Mouse (Mus musculus): Measurements from ENCODE around the gene Camk2n1.

GRCm38 (mm10) chr4:138415991-138416390, 38.1 kb upstream of the Camk2n1 start:
- TF ChIP-seq CTCF (IDR thresholded peaks at IDR 0.05; ENCODE audit: low read depth, low read length) (no peak), POLR2A (IDR thresholded peaks at IDR 0.05; ENCODE audit: insufficient read depth, low read length) (no peak), EP300 (IDR thresholded peaks at IDR 0.05; ENCODE audit: insufficient read depth, low read depth, low read length) (no peak)
